Mouse (Mus musculus): ENCODE measurements around the gene Osbpl2. TPM values are rescaled to one million over a fixed set of nuclear protein-coding genes. Genes with fewer than 3 reads are reported as not detected.

Gene Osbpl2
- polyA plus RNA-seq, 1 experiment from 2014 or later: 10.4 TPM

GRCm38 (mm10) chr2:180105441-180106190, 13.5 kb upstream of the Osbpl2 start:
- 29% methylated on average over 8 of the region's 8 CpGs for WGBS (ENCODE audit: insufficient replicate concordance)
- H3K9ac ChIP-seq: no peak overlapping the region

GRCm38 (mm10) chr2:180107081-180107480, 12.0 kb upstream of the Osbpl2 start:
- Histone ChIP-seq H3K4me3 (replicated peaks) (no peak overlapping the region), H3K4me1 (replicated peaks) (peaks cover 16% of the 10 kb centered on the region), H3K27ac (no peak overlapping the region), H3K36me3 (no peaks in the 10 kb centered on the region), H3K27me3 (peaks cover 49% of the 10 kb centered on the region), H3K9ac (no peak overlapping the region), H3K4me2 (no peak overlapping the region), H3K9me3 (replicated peaks) (no peaks in the 10 kb centered on the region)
- no peak for DNase-seq
- WGBS (ENCODE audit: insufficient replicate concordance): 41% methylated on average over 4 of the region's 4 CpGs
- no peak for ATAC-seq (ENCODE audit: low read depth)

More at GRCm38 (mm10) chr2:180105441-180106190, 13.5 kb upstream of the Osbpl2 start:
- Histone ChIP-seq H3K9me3 (replicated peaks) (no peaks in the 10 kb centered on the region), H3K4me3 (replicated peaks) (no peak overlapping the region), H3K4me1 (replicated peaks) (peaks cover 16% of the 10 kb centered on the region), H3K27me3 (peaks cover 62% of the 10 kb centered on the region), H3K4me2 (no peak overlapping the region), H3K27ac (no peak overlapping the region), H3K36me3 (no peaks in the 10 kb centered on the region)
- ATAC-seq (ENCODE audit: low read depth): no peak
- no peak for DNase-seq

- H3K36me3 ChIP-seq: no peaks in the 10 kb centered on the region
- DNase-seq (no peak), ATAC-seq (ENCODE audit: low read depth) (no peak)
- H3K27me3 ChIP-seq: peaks cover 37% of the 10 kb centered on the region
- H3K4me1 ChIP-seq (replicated peaks): peaks cover 16% of the 10 kb centered on the region
- no peak overlapping the region for H3K4me2 ChIP-seq
- H3K9me3 ChIP-seq (replicated peaks): no peaks in the 10 kb centered on the region
- H3K27ac ChIP-seq: no peak overlapping the region
- H3K9ac ChIP-seq: no peak overlapping the region
- H3K4me3 ChIP-seq (replicated peaks): no peak overlapping the region
- WGBS (ENCODE audit: insufficient replicate concordance): 48% methylated on average over 6 of the region's 6 CpGs
These were observed 10.8 kb upstream of the Osbpl2 start for GRCm38 (mm10) chr2:180108285-180108684.

DNA sequence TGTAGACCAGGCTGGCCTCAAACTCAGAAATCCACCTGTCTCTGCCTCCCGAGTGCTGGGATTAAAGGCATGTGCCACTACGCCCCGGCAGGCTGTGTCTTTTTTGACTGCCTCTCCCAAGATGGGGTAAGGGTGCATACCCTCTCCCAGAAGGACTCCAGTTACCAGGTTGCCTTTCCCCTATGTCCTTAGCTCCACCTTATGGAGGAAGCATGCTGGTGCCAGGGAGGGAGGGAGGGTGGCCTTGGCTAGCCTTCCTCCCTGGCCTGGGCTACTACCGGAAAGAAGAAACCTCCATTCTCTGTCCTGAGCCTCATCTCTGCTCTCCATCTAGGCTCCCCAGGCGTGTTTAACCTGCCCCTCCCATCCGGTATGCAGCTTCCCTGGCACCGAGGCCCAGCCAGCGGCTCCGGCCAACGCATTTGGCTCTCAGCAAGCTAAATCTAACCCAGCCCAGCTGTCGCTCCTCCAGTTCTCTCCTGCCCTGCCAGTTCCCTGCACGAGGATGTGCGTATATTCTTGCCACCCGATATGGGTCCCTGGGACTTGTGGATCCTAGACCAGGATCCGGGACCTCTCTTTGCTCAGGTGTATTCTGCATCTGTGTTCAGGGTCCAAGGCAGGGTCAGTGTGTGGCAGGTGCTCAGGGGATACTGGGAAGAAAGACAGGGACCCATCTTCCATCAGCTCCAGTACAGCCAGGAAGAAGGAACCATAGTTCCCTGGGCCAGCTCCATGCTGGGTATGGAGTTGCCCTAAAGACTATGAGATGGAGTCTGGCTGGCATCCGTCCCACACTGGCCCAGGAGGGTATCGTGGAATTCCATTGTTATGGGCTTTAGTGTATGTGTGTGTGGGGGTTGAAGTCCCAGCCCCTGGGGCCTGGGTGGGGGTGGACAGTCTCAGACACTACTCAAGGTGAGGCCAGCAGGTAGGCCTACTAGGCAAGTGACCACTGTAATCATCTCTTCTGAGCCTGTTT, 4.9 kb upstream of the Osbpl2 start:
- no peak for DNase-seq
- H3K36me3 ChIP-seq: no peaks in the 10 kb centered on the region
- no peak overlapping the region for H3K4me3 ChIP-seq (replicated peaks)
- peaks cover 28% of the 10 kb centered on the region for H3K27me3 ChIP-seq
- no peak for ATAC-seq (ENCODE audit: low read depth)
- 57% methylated on average over 17 of the region's 17 CpGs for WGBS (ENCODE audit: insufficient replicate concordance)
- no peak overlapping the region for H3K9ac ChIP-seq
- H3K9me3 ChIP-seq (replicated peaks): no peaks in the 10 kb centered on the region
- H3K27ac ChIP-seq: no peak overlapping the region
- H3K4me1 ChIP-seq (replicated peaks): peaks cover 25% of the 10 kb centered on the region
- no peak overlapping the region for H3K4me2 ChIP-seq

DNA sequence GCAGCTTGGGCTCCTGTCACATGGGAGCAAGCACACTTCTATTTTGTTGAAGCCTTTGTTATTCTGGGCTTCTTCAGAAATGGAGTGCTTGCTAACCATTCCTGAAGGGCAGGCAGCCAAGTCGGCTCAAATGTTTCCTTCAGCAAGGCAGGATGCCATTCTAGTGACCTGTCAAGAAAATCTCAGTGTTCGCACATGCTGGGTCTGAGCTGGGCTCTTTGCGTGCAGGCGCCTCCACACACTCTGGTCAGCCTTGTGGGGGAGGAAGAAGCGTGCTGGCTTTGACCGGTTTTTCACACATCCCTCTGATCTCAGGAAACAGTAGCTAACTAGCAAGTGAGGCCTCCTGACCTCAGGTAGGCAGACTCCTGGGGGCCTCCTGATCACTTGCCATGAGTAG, 3.8 kb upstream of the Osbpl2 start:
- H3K9ac ChIP-seq: no peak overlapping the region
- no peak overlapping the region for H3K27ac ChIP-seq
- DNase-seq: no peak
- 32% methylated on average over 6 of the region's 6 CpGs for WGBS (ENCODE audit: insufficient replicate concordance)
- no peaks in the 10 kb centered on the region for H3K36me3 ChIP-seq
- H3K4me1 ChIP-seq (replicated peaks): peaks cover 33% of the 10 kb centered on the region
- H3K9me3 ChIP-seq (replicated peaks): no peaks in the 10 kb centered on the region
- no peak for ATAC-seq (ENCODE audit: low read depth)
- H3K27me3 ChIP-seq: peaks cover 28% of the 10 kb centered on the region
- H3K4me2 ChIP-seq: no peak overlapping the region
- no peak overlapping the region for H3K4me3 ChIP-seq (replicated peaks)

- no peak overlapping the region for H3K4me2 ChIP-seq
- no peak overlapping the region for H3K4me3 ChIP-seq (replicated peaks)
- no peak for ATAC-seq (ENCODE audit: low read depth)
- H3K4me1 ChIP-seq (replicated peaks): peaks cover 41% of the 10 kb centered on the region
- no peak for DNase-seq
- WGBS (ENCODE audit: insufficient replicate concordance): 32% methylated on average over 10 of the region's 10 CpGs
- H3K27ac ChIP-seq: no peak overlapping the region
- H3K27me3 ChIP-seq: peaks cover 24% of the 10 kb centered on the region
- H3K9me3 ChIP-seq (replicated peaks): no peaks in the 10 kb centered on the region
- H3K9ac ChIP-seq: no peak overlapping the region
- H3K36me3 ChIP-seq: no peaks in the 10 kb centered on the region
These were observed 3.0 kb upstream of the Osbpl2 start for GRCm38 (mm10) chr2:180116081-180116493.

DNA sequence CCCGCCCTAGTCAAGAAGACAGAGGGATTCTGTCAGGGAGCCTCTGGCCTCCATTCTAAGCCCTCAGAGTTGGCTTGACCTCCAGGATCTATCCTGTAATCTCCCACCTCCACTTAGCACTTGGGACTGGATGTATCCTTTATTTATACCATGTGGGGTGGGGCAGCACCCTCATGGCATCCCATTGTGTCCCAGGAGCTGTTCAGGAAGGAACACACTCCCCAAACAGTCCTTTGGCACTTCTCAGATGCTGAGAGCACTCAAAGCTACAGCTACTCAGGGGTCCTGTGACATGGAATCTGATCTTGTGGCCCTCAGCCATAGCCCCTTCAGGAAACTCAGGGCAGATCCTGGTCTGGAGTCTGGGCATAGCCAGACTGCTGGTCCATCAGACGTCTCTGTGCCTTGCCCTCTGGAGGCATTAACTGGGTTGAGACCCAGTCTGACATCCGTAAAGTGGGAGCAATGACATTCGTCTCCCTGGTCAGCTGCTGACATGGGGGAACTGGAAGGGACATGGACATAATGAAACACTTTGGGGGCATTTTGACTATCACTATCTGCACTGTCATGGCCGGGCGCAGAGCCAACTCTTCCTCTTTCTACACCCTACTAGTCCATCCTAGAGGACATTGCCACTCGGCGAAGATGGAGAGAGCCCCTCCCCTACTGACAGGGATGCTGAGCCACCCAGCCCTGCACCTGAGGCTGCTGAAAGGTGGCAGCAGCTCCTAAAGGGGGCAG, 2.2 kb upstream of the Osbpl2 start:
- Histone ChIP-seq H3K27ac (no peak overlapping the region), H3K4me3 (replicated peaks) (no peak overlapping the region), H3K4me1 (replicated peaks) (peaks cover 42% of the 10 kb centered on the region), H3K36me3 (no peaks in the 10 kb centered on the region), H3K9ac (no peak overlapping the region), H3K9me3 (replicated peaks) (no peaks in the 10 kb centered on the region), H3K4me2 (no peak overlapping the region), H3K27me3 (peaks cover 24% of the 10 kb centered on the region)
- DNase-seq: no peak
- no peak for ATAC-seq (ENCODE audit: low read depth)
- 50% methylated on average over 8 of the region's 8 CpGs for WGBS (ENCODE audit: insufficient replicate concordance)

DNA sequence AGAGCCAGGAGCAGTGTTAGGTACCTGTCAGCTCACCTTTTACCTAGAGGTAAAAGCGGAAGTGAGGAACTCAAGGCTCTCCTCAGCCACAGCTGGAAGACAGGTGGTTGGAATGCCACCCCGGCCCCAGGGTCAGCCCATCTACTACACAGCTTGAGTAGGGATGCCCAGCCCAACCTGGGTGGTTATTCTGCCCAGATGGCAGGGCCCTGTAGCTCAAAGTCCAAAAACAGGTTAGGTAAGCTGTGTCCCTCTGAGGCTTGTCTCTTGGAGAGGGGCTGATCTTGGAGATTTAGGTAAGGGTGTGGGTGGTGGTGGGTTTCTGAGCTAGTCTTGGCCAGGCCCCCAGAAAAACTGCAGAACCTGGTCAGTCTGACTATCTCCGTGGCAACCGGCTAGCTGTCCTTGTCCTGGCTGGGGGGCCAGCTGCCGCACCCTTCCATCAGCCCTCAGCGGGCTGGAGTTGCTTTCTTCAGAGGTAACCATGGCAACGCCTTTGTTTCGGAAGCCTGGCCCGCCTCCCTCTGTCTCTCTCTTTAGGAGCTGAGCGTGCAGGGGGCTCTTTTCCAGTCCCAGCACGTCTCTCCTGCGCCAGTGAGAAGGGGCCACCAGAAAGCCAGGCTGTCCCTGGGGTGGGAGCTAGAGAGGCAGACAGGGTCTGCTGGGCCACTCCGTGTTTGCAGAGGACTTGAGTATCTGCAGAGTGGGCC, 1.5 kb upstream of the Osbpl2 start:
- DNase-seq: no peak
- no peak overlapping the region for H3K27ac ChIP-seq

DNA sequence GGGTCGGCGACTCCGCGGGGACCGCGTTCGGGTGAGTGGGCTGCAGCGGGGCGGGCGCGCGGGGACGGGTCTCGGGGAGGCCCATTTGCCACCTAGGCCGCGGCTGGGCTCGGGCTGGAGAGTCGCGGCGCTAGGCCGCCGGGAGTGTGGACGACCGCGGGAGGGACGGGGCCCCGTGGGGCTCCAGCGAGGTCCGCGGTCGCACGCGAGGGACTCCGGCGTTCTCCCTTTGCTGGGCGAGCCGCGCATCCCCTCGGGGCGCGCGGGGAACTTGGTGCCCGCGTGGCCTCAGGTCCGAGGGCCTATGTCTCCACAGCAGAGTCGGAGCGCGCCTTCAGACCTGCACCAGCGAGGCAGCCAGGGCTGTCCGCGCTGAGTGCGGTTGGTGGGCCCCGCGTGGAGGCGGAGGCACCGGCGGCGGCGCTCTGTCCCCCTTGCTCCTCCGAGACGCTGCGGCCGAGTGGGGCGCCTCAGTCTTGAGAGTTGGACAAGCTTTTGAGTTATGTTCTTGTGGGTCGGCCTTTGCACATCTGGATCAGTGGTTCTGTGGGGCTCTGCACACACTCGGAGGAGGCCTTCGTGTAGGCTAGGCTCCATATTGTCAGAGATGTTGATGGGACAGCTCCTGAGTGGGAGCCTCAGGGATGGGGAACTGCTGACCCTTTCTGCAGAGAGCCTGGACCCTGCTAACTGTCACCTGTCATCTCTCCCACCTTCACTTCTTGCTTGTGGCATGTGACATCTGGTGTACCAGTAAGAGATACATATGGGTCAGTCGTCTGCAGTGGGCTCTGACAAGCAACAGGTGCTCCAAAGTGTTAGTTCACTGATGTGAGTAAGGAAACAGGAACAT, 559 bp downstream of the Osbpl2 start:
- H3K4me3 ChIP-seq (replicated peaks): peak overlapping the region; percentile 92
- DNase-seq (no peak), ATAC-seq (ENCODE audit: low read depth) (peak; percentile 8)
- peak overlapping the region; percentile 64 for H3K27ac ChIP-seq
- under 1% methylated on average over 68 of the region's 68 CpGs for WGBS (ENCODE audit: insufficient replicate concordance)
- peaks cover 6% of the 10 kb centered on the region; the same call in 1 of the 2 replicates for H3K36me3 ChIP-seq
- no peaks in the 10 kb centered on the region for H3K9me3 ChIP-seq (replicated peaks)
- peak overlapping the region; percentile 90 for H3K9ac ChIP-seq
- H3K4me1 ChIP-seq (replicated peaks): peaks cover 42% of the 10 kb centered on the region
- peak overlapping the region; percentile 93 for H3K4me2 ChIP-seq
- peaks cover 20% of the 10 kb centered on the region for H3K27me3 ChIP-seq

More for the DNA sequence above, 1.5 kb upstream of the Osbpl2 start:
- H3K4me2 ChIP-seq: peak overlapping the region; percentile 93; the same call in 1 of the 2 replicates
- no peaks in the 10 kb centered on the region for H3K9me3 ChIP-seq (replicated peaks)
- H3K4me1 ChIP-seq (replicated peaks): peaks cover 42% of the 10 kb centered on the region
- WGBS (ENCODE audit: insufficient replicate concordance): 24% methylated on average over 13 of the region's 13 CpGs
- no peak for ATAC-seq (ENCODE audit: low read depth)
- no peak overlapping the region for H3K4me3 ChIP-seq (replicated peaks)
- H3K27me3 ChIP-seq: peaks cover 24% of the 10 kb centered on the region
- no peaks in the 10 kb centered on the region for H3K36me3 ChIP-seq
- peak overlapping the region; percentile 72; the same call in 1 of the 2 replicates for H3K9ac ChIP-seq

DNA sequence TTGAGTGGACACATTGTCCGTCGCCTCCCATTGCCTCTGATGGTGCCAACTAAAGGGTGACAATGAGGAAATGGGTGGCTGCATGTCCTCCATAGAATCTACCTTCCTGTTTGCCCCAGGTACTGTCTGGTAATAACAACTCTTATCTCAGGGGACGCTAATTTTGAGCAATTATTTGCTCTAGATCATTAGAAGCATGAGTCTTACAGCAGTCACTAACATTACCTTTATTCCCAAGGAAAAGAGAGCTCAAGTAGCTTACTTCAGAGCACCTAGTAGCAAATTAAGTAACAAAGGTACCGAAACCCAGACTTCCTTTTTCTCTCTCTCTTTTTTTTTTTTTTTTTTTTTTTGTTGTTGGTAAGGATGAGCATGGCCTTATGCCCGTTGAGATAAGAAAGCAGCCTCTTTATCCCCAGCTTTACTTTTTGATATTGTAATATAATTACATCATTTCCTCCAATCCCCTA, 1.2 kb downstream of the Osbpl2 start:
- DNase-seq (no peak), ATAC-seq (ENCODE audit: low read depth) (no peak)
- 32% methylated on average over 5 of the region's 5 CpGs for WGBS (ENCODE audit: insufficient replicate concordance)
- Histone ChIP-seq H3K36me3 (peaks cover 6% of the 10 kb centered on the region; the same call in 1 of the 2 replicates), H3K27ac (peak overlapping the region; percentile 64; the same call in 1 of the 2 replicates), H3K9ac (peak overlapping the region; percentile 90), H3K9me3 (replicated peaks) (no peaks in the 10 kb centered on the region), H3K4me3 (replicated peaks) (peak overlapping the region; percentile 92), H3K4me1 (replicated peaks) (peaks cover 43% of the 10 kb centered on the region), H3K4me2 (peak overlapping the region; percentile 93), H3K27me3 (peaks cover 20% of the 10 kb centered on the region)
